Mouse (Mus musculus) stomach, postnatal 0 days (tissue): ENCODE measurements around the gene Wrap53.

Source experiments
- CTCF ChIP-seq: IDR thresholded peaks from 2 replicates; pipeline ENCODE4 v1.5.1; 2016; ENCODE audit warnings: antibody characterized with exemption, low read depth, mild to moderate bottlenecking, moderate library complexity
- EP300 ChIP-seq: optimal IDR thresholded peaks from 2 replicates; pipeline ENCODE3; 2016; ENCODE audit warnings: antibody characterized with exemption

DNA sequence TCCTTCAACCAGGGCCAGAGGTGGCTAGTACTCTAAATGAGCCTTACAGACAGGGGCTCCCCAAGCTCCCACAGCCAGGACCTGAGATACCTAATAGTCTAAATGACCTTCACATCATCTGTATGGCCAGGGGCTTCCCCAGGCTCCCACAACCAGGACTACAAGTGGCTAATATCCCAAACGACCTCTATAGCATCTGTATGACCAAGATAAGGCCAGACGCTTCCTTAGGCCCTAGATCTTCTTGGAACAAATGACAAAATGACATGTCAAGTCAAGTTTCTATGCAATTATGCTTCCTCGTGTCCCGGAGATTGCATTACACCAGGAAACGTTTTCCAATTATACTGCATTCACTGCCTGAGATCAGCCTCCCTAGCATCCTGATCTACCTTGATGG is 3.7 kb downstream of the Wrap53 start:
- no peak for TF ChIP-seq CTCF
- no peak for TF ChIP-seq EP300
